Mouse (Mus musculus) adrenal gland, adult 2 months (tissue): ENCODE data around the gene Gm17359. TPM values are rescaled to one million over a fixed set of nuclear protein-coding genes. Genes with fewer than 3 reads are reported as not detected.

Source experiments
- DNase-seq: peaks from one replicate; pipeline ENCODE4 v3.0.0; 2021
- polyA plus RNA-seq: library from polyadenylated mRNA; depleted of rRNA; stranded (reverse); fragments of >200 nt; gene quantifications from 2 replicates; pipeline ENCODE4 v1.2.3, GENCODE M21; 2012; rRNA removed
- total RNA-seq, 2 experiments: library from RNA; stranded (reverse); gene quantifications; 2 replicates each; pipeline ENCODE4 v1.2.3; 2021

Gm17359 gene
- total and polyA plus RNA-seq, 3 experiments: not detected

- DNase-seq: no peak
These were observed 139.5 kb downstream of the Gm17359 start for GRCm38 (mm10) chr3:79475980-79476379.

- no peak for DNase-seq
These were observed 141.9 kb downstream of the Gm17359 start for GRCm38 (mm10) chr3:79478400-79478799.

- no peak for DNase-seq
These were observed 142.4 kb downstream of the Gm17359 start for GRCm38 (mm10) chr3:79478880-79479279.

GRCm38 (mm10) chr3:79484286-79485063 lies 148.0 kb downstream of the Gm17359 start:
- DNase-seq: no peak

- no peak for DNase-seq
These were observed 151.6 kb downstream of the Gm17359 start for GRCm38 (mm10) chr3:79488025-79488424.

GRCm38 (mm10) chr3:79490102-79490501 lies 153.6 kb downstream of the Gm17359 start:
- DNase-seq: no peak

- DNase-seq: no peak
These were observed 155.2 kb downstream of the Gm17359 start for GRCm38 (mm10) chr3:79491614-79492013.

GRCm38 (mm10) chr3:79493064-79493463 lies 156.6 kb downstream of the Gm17359 start:
- no peak for DNase-seq

- no peak for DNase-seq
These were observed 157.6 kb downstream of the Gm17359 start for GRCm38 (mm10) chr3:79494028-79494427.

- DNase-seq: no peak
These were observed 158.7 kb downstream of the Gm17359 start for GRCm38 (mm10) chr3:79495151-79495550.

- no peak for DNase-seq
These were observed 160.2 kb downstream of the Gm17359 start for GRCm38 (mm10) chr3:79496668-79497067.

GRCm38 (mm10) chr3:79500279-79500678 lies 163.8 kb downstream of the Gm17359 start:
- DNase-seq: no peak

GRCm38 (mm10) chr3:79501166-79501728 lies 164.8 kb downstream of the Gm17359 start:
- no peak for DNase-seq

Other genes starting within 250 kb of the Gm17359 start
- 10 to 100 TPM; 20.6 to 20.9 TPM for gene Rapgef2, start 50.1 kb upstream of the Gm17359 start, total RNA-seq
- 6.9 and 8.6 TPM in 2 replicates for gene Rapgef2, start 50.1 kb upstream of the Gm17359 start, polyA plus RNA-seq
- gene Fnip2, start 231.1 kb downstream of the Gm17359 start, total RNA-seq: 1 to 10 TPM; 7.4 to 8.5 TPM
- 1.2 and 1.9 TPM in 2 replicates for gene Fnip2, start 231.1 kb downstream of the Gm17359 start, polyA plus RNA-seq